In the genomic region with DNA sequence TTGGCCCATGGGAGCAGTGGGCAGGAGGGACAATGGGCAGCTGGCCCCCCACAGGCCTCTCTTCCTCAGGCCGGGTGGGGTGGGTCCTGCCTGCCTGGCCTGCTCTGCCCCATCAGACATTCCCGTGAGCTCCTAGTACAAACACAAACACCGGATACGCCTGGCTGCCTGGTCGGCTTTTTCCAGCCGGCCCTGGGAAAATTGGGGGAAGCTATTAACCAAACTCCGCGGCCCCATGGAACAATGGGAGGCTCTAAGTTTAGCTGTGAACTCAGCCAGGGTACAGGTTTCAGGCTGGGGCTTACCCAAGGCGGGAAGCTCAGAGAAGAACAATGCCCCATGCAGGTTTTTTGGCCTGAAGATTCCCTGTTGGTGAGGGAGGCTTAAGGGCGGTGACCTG, we compare ENCODE assay signal across 8 mouse cellular contexts. TPM values are rescaled to one million over a fixed set of nuclear protein-coding genes. Genes with fewer than 3 reads are reported as not detected.
DNase-seq lines count a peak whose midpoint lies in the region; ATAC-seq and TF ChIP-seq lines count a peak whose summit lies in the region.

No protein-coding gene starts in this region.

- H3K4me2 ChIP-seq in hindbrain, postnatal 0 days (ENCODE audit: low read depth, low read length): no peak overlapping the region
- H3K4me2 ChIP-seq in heart, embryonic 11.5 days: no peak overlapping the region
- no peak overlapping the region for H3K4me2 ChIP-seq in neural tube, embryonic 11.5 days (ENCODE audit: low read depth)

- peak; percentile 45 for DNase-seq in hindbrain, embryonic 10.5 days (ENCODE audit: low spot score)
- DNase-seq in hindbrain, postnatal 0 days (ENCODE audit: low spot score): no peak
- peak; percentile 69 for DNase-seq in kidney, postnatal 14 days
- DNase-seq in neural tube, embryonic 11.5 days (ENCODE audit: low spot score): peak; percentile 57
- no peak for DNase-seq in thymus, adult 2 months
- no peak for DNase-seq in adipocyte (ENCODE audit: low spot score)
- no peak for DNase-seq in thymus, postnatal 36 days

- no peak overlapping the region for H3K9ac ChIP-seq in hindbrain, postnatal 0 days (replicated peaks; ENCODE audit: low read length)
- H3K9ac ChIP-seq in heart, embryonic 11.5 days (ENCODE audit: low read depth, low read length): peak overlapping the region; percentile 18; the same call in 1 of the 2 replicates
- peak overlapping the region; percentile 2; the same call in 1 of the 2 replicates for H3K9ac ChIP-seq in neural tube, embryonic 11.5 days (ENCODE audit: low read length)

- H3K27me3 ChIP-seq in hindbrain, embryonic 10.5 days (ENCODE audit: insufficient read depth, poor library complexity, severe bottlenecking): peaks cover 90% of the 10 kb centered on the region
- H3K27me3 ChIP-seq in hindbrain, postnatal 0 days (ENCODE audit: insufficient read depth, low read length): no peaks in the 10 kb centered on the region
- H3K27me3 ChIP-seq in heart, embryonic 11.5 days (ENCODE audit: control insufficient read depth, insufficient read depth, low read length): peaks cover 13% of the 10 kb centered on the region; the same call in 1 of the 2 replicates
- 0 out of 2 replicates have a peak, but pooled peaks cover 3% of the 10 kb centered on the region for H3K27me3 ChIP-seq in neural tube, embryonic 11.5 days (ENCODE audit: control insufficient read depth, insufficient read depth, low read length)
- no peaks in the 10 kb centered on the region for H3K27me3 ChIP-seq in thymus, adult 2 months (ENCODE audit: control insufficient read depth, insufficient read depth, low read length)

- no peak for TF ChIP-seq POLR2A in thymus, adult 2 months (IDR thresholded peaks at IDR 0.05; ENCODE audit: control insufficient read depth, extremely low read depth, insufficient read depth, low read length, poor library complexity)

- H3K27ac ChIP-seq in hindbrain, embryonic 10.5 days: peak overlapping the region; percentile 82
- H3K27ac ChIP-seq in hindbrain, postnatal 0 days: no peak overlapping the region; the same call in 1 of the 2 replicates
- H3K27ac ChIP-seq in heart, embryonic 11.5 days (ENCODE audit: low read depth, low read length): peak overlapping the region; percentile 46; the same call in 1 of the 2 replicates
- peak overlapping the region; percentile 4; the same call in 1 of the 2 replicates for H3K27ac ChIP-seq in neural tube, embryonic 11.5 days (ENCODE audit: low read depth, low read length)
- H3K27ac ChIP-seq in thymus, adult 2 months (ENCODE audit: control insufficient read depth, insufficient read depth, low read length): no peak overlapping the region

- H3K36me3 ChIP-seq in hindbrain, embryonic 10.5 days: peaks cover 14% of the 10 kb centered on the region
- H3K36me3 ChIP-seq in hindbrain, postnatal 0 days (ENCODE audit: insufficient read depth, low read length): no peaks in the 10 kb centered on the region
- no peaks in the 10 kb centered on the region; the same call in 1 of the 2 replicates for H3K36me3 ChIP-seq in heart, embryonic 11.5 days (ENCODE audit: control insufficient read depth, insufficient read depth, low read length)
- no peaks in the 10 kb centered on the region for H3K36me3 ChIP-seq in neural tube, embryonic 11.5 days (ENCODE audit: control insufficient read depth, insufficient read depth, low read length)
- no peaks in the 10 kb centered on the region for H3K36me3 ChIP-seq in thymus, adult 2 months (ENCODE audit: control insufficient read depth, insufficient read depth, low read length)

- no peak for ATAC-seq in hindbrain, postnatal 0 days
- ATAC-seq in heart, embryonic 11.5 days (replicated peaks; ENCODE audit: insufficient number of reproducible peaks, low FRiP score, low TSS enrichment): peak; percentile 47; the same call in 1 of the 2 replicates
- no peak for ATAC-seq in neural tube, embryonic 11.5 days (ENCODE audit: insufficient read depth, low FRiP score, low TSS enrichment)

- H3K4me1 ChIP-seq in hindbrain, embryonic 10.5 days (replicated peaks): peaks cover 57% of the 10 kb centered on the region
- H3K4me1 ChIP-seq in hindbrain, postnatal 0 days (ENCODE audit: insufficient read depth, low read length): 0 out of 2 replicates have a peak, but pooled peaks cover 6% of the 10 kb centered on the region
- peaks cover 13% of the 10 kb centered on the region for H3K4me1 ChIP-seq in heart, embryonic 11.5 days (ENCODE audit: control insufficient read depth, insufficient read depth, low read length)
- peaks cover 37% of the 10 kb centered on the region for H3K4me1 ChIP-seq in neural tube, embryonic 11.5 days (ENCODE audit: control insufficient read depth, insufficient read depth, low read length)
- H3K4me1 ChIP-seq in thymus, adult 2 months (replicated peaks; ENCODE audit: control insufficient read depth, insufficient read depth, low read length): no peaks in the 10 kb centered on the region

- no peak overlapping the region for H3K4me3 ChIP-seq in hindbrain, embryonic 10.5 days
- no peak overlapping the region for H3K4me3 ChIP-seq in hindbrain, postnatal 0 days (ENCODE audit: low read length)
- H3K4me3 ChIP-seq in heart, embryonic 11.5 days (ENCODE audit: low read depth, low read length): no peak overlapping the region
- no peak overlapping the region for H3K4me3 ChIP-seq in neural tube, embryonic 11.5 days (ENCODE audit: low read depth, low read length)
- no peak overlapping the region for H3K4me3 ChIP-seq in thymus, adult 2 months (ENCODE audit: control insufficient read depth, insufficient read depth, low read length)

- WGBS in hindbrain, embryonic 10.5 days: 13% methylated on average over 10 of the region's 10 CpGs
- WGBS in hindbrain, postnatal 0 days: 35% methylated on average over 10 of the region's 10 CpGs
- 39% methylated on average over 10 of the region's 10 CpGs for WGBS in heart, embryonic 11.5 days (ENCODE audit: insufficient replicate concordance)
- 19% methylated on average over 10 of the region's 10 CpGs for WGBS in neural tube, embryonic 11.5 days
- WGBS in thymus, adult 2 months: 94% methylated on average over 10 of the region's 10 CpGs

- no peak for TF ChIP-seq CTCF in hindbrain, postnatal 0 days (IDR thresholded peaks at IDR 0.05; ENCODE audit: low read depth)
- no peak for TF ChIP-seq CTCF in thymus, adult 2 months (IDR thresholded peaks at IDR 0.05; ENCODE audit: borderline replicate concordance, control insufficient read depth, extremely low read depth, insufficient read depth, low read length, poor library complexity)

- H3K9me3 ChIP-seq in hindbrain, embryonic 10.5 days: no peaks in the 10 kb centered on the region
- no peaks in the 10 kb centered on the region for H3K9me3 ChIP-seq in hindbrain, postnatal 0 days (ENCODE audit: low read length)
- H3K9me3 ChIP-seq in heart, embryonic 11.5 days (replicated peaks; ENCODE audit: control insufficient read depth, low read length): no peaks in the 10 kb centered on the region
- H3K9me3 ChIP-seq in neural tube, embryonic 11.5 days (ENCODE audit: control insufficient read depth, low read length): no peaks in the 10 kb centered on the region

RNA-seq across cellular contexts. Expression of a gene that starts 0.7 kb away (rescaled TPM):
- not detected in 2 replicates for polyA plus RNA-seq in hindbrain, embryonic 10.5 days (2016; fragmentation: Nextera tagmentation; extraction: Ambion mirVana)
- not detected in 2 replicates for total RNA-seq in hindbrain, postnatal 0 days (2014; rRNA removed)
- not detected in 2 replicates for polyA plus RNA-seq in hindbrain, postnatal 0 days (2015; fragmentation: Nextera tagmentation; extraction: Ambion mirVana)
- polyA plus RNA-seq in heart, embryonic 11.5 days (2014; fragmentation: Nextera tagmentation; extraction: Ambion mirVana): 0.24 TPM in 1 of 2 replicates, not detected in the other
- polyA plus RNA-seq in neural tube, embryonic 11.5 days (2014; fragmentation: Nextera tagmentation; extraction: Ambion mirVana): 0.27 TPM in 1 of 2 replicates, not detected in the other
- polyA plus RNA-seq in thymus, adult 2 months (2012; rRNA removed): not detected in 2 replicates

RNA-seq across cellular contexts. Expression of a gene that starts 35.2 kb away (rescaled TPM):
- 4.6 and 7.5 TPM in 2 replicates for polyA plus RNA-seq in hindbrain, embryonic 10.5 days (2016; fragmentation: Nextera tagmentation; extraction: Ambion mirVana)
- total RNA-seq in hindbrain, postnatal 0 days (2014; rRNA removed): 4.3 and 5.3 TPM in 2 replicates
- polyA plus RNA-seq in hindbrain, postnatal 0 days (2015; fragmentation: Nextera tagmentation; extraction: Ambion mirVana): 2.0 and 2.6 TPM in 2 replicates
- 1.1 and 1.5 TPM in 2 replicates for polyA plus RNA-seq in heart, embryonic 11.5 days (2014; fragmentation: Nextera tagmentation; extraction: Ambion mirVana)
- polyA plus RNA-seq in neural tube, embryonic 11.5 days (2014; fragmentation: Nextera tagmentation; extraction: Ambion mirVana): 2.0 and 3.3 TPM in 2 replicates
- 9.3 and 12.3 TPM in 2 replicates for polyA plus RNA-seq in thymus, adult 2 months (2012; rRNA removed)

Comparison
In these comparisons a context has a peak if more than half of its experiments do, and no peak if none do; other contexts are left out.
1. DNase-seq: peak in hindbrain, embryonic 10.5 days (single experiment), kidney, postnatal 14 days (single experiment) and neural tube, embryonic 11.5 days (single experiment); none in hindbrain, postnatal 0 days (single experiment), thymus, adult 2 months (single experiment), adipocyte (single experiment) and thymus, postnatal 36 days (0 of 2).
2. H3K27ac ChIP-seq: peak in hindbrain, embryonic 10.5 days (single experiment), heart, embryonic 11.5 days (single experiment) and neural tube, embryonic 11.5 days (single experiment); none in hindbrain, postnatal 0 days (single experiment) and thymus, adult 2 months (single experiment).